Mouse (Mus musculus) testis, adult 2 months (tissue): ENCODE measurements around the gene Tvp23a. TPM values are rescaled to one million over a fixed set of nuclear protein-coding genes. Genes with fewer than 3 reads are reported as not detected.

Experiments
- H3K27ac ChIP-seq: fragments of 200-500 bp; 2 replicates; pipeline ENCODE4 v1.5.1; 2012; ENCODE audit warnings: low read depth, low read length; ENCODE audit not compliant: control insufficient read depth, insufficient read depth
- H3K27me3 ChIP-seq: fragments of 200-500 bp; 2 replicates; pipeline ENCODE4 v1.6.1; 2012; ENCODE audit warnings: mild to moderate bottlenecking, low read length, moderate library complexity; ENCODE audit not compliant: control insufficient read depth, insufficient read depth
- H3K36me3 ChIP-seq: fragments of 200-500 bp; 2 replicates; pipeline ENCODE4 v1.6.1; 2012; ENCODE audit warnings: mild to moderate bottlenecking, low read length; ENCODE audit not compliant: control insufficient read depth, insufficient read depth
- H3K4me1 ChIP-seq: fragments of 200-500 bp; 2 replicates; pipeline ENCODE4 v1.6.1; 2012; ENCODE audit warnings: low read length; ENCODE audit not compliant: control insufficient read depth, insufficient read depth
- H3K4me3 ChIP-seq: fragments of 200-500 bp; 2 replicates; pipeline ENCODE4 v1.5.1; 2012; ENCODE audit warnings: low read depth, mild to moderate bottlenecking, low read length, moderate library complexity, mixed read lengths; ENCODE audit not compliant: control insufficient read depth
- CTCF ChIP-seq: fragments of 200-500 bp; IDR thresholded peaks from 2 replicates; pipeline ENCODE4 v1.5.1; 2012; ENCODE audit warnings: low read depth, mild to moderate bottlenecking, inconsistent platforms, low read length, moderate library complexity; ENCODE audit not compliant: control insufficient read depth, insufficient read depth, insufficient replicate concordance
- POLR2A ChIP-seq: fragments of 200-500 bp; IDR thresholded peaks from 2 replicates; pipeline ENCODE4 v1.6.1; 2012; ENCODE audit warnings: low read depth, mild to moderate bottlenecking, inconsistent platforms, low read length, moderate library complexity; ENCODE audit not compliant: control insufficient read depth
- polyA plus RNA-seq: library from polyadenylated mRNA; depleted of rRNA; stranded (reverse); fragments of >200 nt; gene quantifications from 2 replicates; pipeline ENCODE4 v1.2.3, GENCODE M21; 2012

The Tvp23a gene
- polyA plus RNA-seq, 1 experiment = 0.37 TPM

GRCm38 (mm10) chr16:10452445-10452896 lies 5.3 kb upstream of the Tvp23a start:
- H3K27ac ChIP-seq = no peak overlapping the region
- H3K36me3 ChIP-seq = no peaks in the 10 kb centered on the region
- TF ChIP-seq CTCF (no peak), POLR2A (no peak)
- no peak overlapping the region for H3K4me3 ChIP-seq
- peaks cover 5% of the 10 kb centered on the region for H3K4me1 ChIP-seq
- no peaks in the 10 kb centered on the region for H3K27me3 ChIP-seq

- H3K27ac ChIP-seq = no peak overlapping the region
- no peaks in the 10 kb centered on the region for H3K36me3 ChIP-seq
- H3K4me1 ChIP-seq = peaks cover 9% of the 10 kb centered on the region
- H3K27me3 ChIP-seq = no peaks in the 10 kb centered on the region
- no peak for TF ChIP-seq CTCF
- H3K4me3 ChIP-seq = no peak overlapping the region
Measured at GRCm38 (mm10) chr16:10451906-10452305, 4.7 kb upstream of the Tvp23a start.

- Histone ChIP-seq H3K4me3 (no peak overlapping the region), H3K4me1 (peaks cover 10% of the 10 kb centered on the region), H3K36me3 (no peaks in the 10 kb centered on the region), H3K27ac (no peak overlapping the region), H3K27me3 (no peaks in the 10 kb centered on the region)
- no peak for TF ChIP-seq POLR2A
- no peak for TF ChIP-seq CTCF
Measured at GRCm38 (mm10) chr16:10448931-10449330, 1.8 kb upstream of the Tvp23a start.

GRCm38 (mm10) chr16:10447781-10448180 lies 619 bp upstream of the Tvp23a start:
- TF ChIP-seq CTCF (no peak), POLR2A (no peak)
- peaks cover 10% of the 10 kb centered on the region for H3K4me1 ChIP-seq
- no peak overlapping the region for H3K4me3 ChIP-seq
- H3K27me3 ChIP-seq = no peaks in the 10 kb centered on the region
- no peaks in the 10 kb centered on the region for H3K36me3 ChIP-seq
- H3K27ac ChIP-seq = no peak overlapping the region

GRCm38 (mm10) chr16:10446573-10447263 lies 444 bp downstream of the Tvp23a start:
- TF ChIP-seq POLR2A = no peak
- no peak for TF ChIP-seq CTCF
- H3K36me3 ChIP-seq = no peaks in the 10 kb centered on the region
- peaks cover 10% of the 10 kb centered on the region for H3K4me1 ChIP-seq
- no peaks in the 10 kb centered on the region for H3K27me3 ChIP-seq
- peak overlapping the region; percentile 11 for H3K4me3 ChIP-seq
- no peak overlapping the region for H3K27ac ChIP-seq

- Histone ChIP-seq H3K36me3 (no peaks in the 10 kb centered on the region), H3K27me3 (no peaks in the 10 kb centered on the region), H3K4me1 (peaks cover 10% of the 10 kb centered on the region), H3K27ac (no peak overlapping the region), H3K4me3 (no peak overlapping the region)
- no peak for TF ChIP-seq POLR2A
- no peak for TF ChIP-seq CTCF
Measured at GRCm38 (mm10) chr16:10443723-10444122, 3.4 kb downstream of the Tvp23a start.

- TF ChIP-seq CTCF (no peak), POLR2A (no peak)
- H3K4me1 ChIP-seq = no peaks in the 10 kb centered on the region; the same call in 1 of the 2 replicates
- H3K4me3 ChIP-seq = no peak overlapping the region
- H3K27ac ChIP-seq = no peak overlapping the region
- H3K36me3 ChIP-seq = no peaks in the 10 kb centered on the region
- H3K27me3 ChIP-seq = no peaks in the 10 kb centered on the region
Measured at GRCm38 (mm10) chr16:10441761-10442160, 5.4 kb downstream of the Tvp23a start.

GRCm38 (mm10) chr16:10441328-10441727 lies 5.8 kb downstream of the Tvp23a start:
- H3K36me3 ChIP-seq = no peaks in the 10 kb centered on the region
- TF ChIP-seq POLR2A = no peak
- TF ChIP-seq CTCF = no peak
- H3K4me1 ChIP-seq = no peaks in the 10 kb centered on the region
- no peak overlapping the region for H3K27ac ChIP-seq
- H3K27me3 ChIP-seq = no peaks in the 10 kb centered on the region
- H3K4me3 ChIP-seq = no peak overlapping the region
